Mouse (Mus musculus) testis, adult 2 months (tissue): ENCODE results near the gene Cnot6. TPM values are rescaled to one million over a fixed set of nuclear protein-coding genes. Genes with fewer than 3 reads are reported as not detected.

Experiments
- H3K27ac ChIP-seq: fragments of 200-500 bp; 2 replicates; pipeline ENCODE4 v1.5.1; 2012; ENCODE audit warnings: low read depth, low read length; ENCODE audit not compliant: control insufficient read depth, insufficient read depth
- H3K27me3 ChIP-seq: fragments of 200-500 bp; 2 replicates; pipeline ENCODE4 v1.6.1; 2012; ENCODE audit warnings: mild to moderate bottlenecking, low read length, moderate library complexity; ENCODE audit not compliant: control insufficient read depth, insufficient read depth
- H3K36me3 ChIP-seq: fragments of 200-500 bp; 2 replicates; pipeline ENCODE4 v1.6.1; 2012; ENCODE audit warnings: mild to moderate bottlenecking, low read length; ENCODE audit not compliant: control insufficient read depth, insufficient read depth
- H3K4me1 ChIP-seq: fragments of 200-500 bp; 2 replicates; pipeline ENCODE4 v1.6.1; 2012; ENCODE audit warnings: low read length; ENCODE audit not compliant: control insufficient read depth, insufficient read depth
- H3K4me3 ChIP-seq: fragments of 200-500 bp; 2 replicates; pipeline ENCODE4 v1.5.1; 2012; ENCODE audit warnings: low read depth, mild to moderate bottlenecking, low read length, moderate library complexity, mixed read lengths; ENCODE audit not compliant: control insufficient read depth
- CTCF ChIP-seq: fragments of 200-500 bp; IDR thresholded peaks from 2 replicates; pipeline ENCODE4 v1.5.1; 2012; ENCODE audit warnings: low read depth, mild to moderate bottlenecking, inconsistent platforms, low read length, moderate library complexity; ENCODE audit not compliant: control insufficient read depth, insufficient read depth, insufficient replicate concordance
- POLR2A ChIP-seq: fragments of 200-500 bp; IDR thresholded peaks from 2 replicates; pipeline ENCODE4 v1.6.1; 2012; ENCODE audit warnings: low read depth, mild to moderate bottlenecking, inconsistent platforms, low read length, moderate library complexity; ENCODE audit not compliant: control insufficient read depth
- polyA plus RNA-seq: library from polyadenylated mRNA; depleted of rRNA; stranded (reverse); fragments of >200 nt; gene quantifications from 2 replicates; pipeline ENCODE4 v1.2.3, GENCODE M21; 2012

Cnot6 gene
- polyA plus RNA-seq, 1 experiment: 18.1 TPM

- H3K36me3 ChIP-seq: no peaks in the 10 kb centered on the region
- H3K4me3 ChIP-seq: no peak overlapping the region
- no peak overlapping the region for H3K27ac ChIP-seq
- H3K27me3 ChIP-seq: no peaks in the 10 kb centered on the region
- no peaks in the 10 kb centered on the region; the same call in 1 of the 2 replicates for H3K4me1 ChIP-seq
- TF ChIP-seq CTCF (no peak), POLR2A (no peak)
Observed at GRCm38 (mm10) chr11:49696472-49696871, 16.1 kb downstream of the Cnot6 start.

- Histone ChIP-seq H3K4me1 (no peaks in the 10 kb centered on the region; the same call in 1 of the 2 replicates), H3K27ac (no peak overlapping the region), H3K4me3 (no peak overlapping the region), H3K27me3 (no peaks in the 10 kb centered on the region), H3K36me3 (no peaks in the 10 kb centered on the region)
- no peak for TF ChIP-seq POLR2A
- TF ChIP-seq CTCF: no peak
Observed at GRCm38 (mm10) chr11:49695695-49696094, 16.8 kb downstream of the Cnot6 start.

- TF ChIP-seq POLR2A: no peak
- TF ChIP-seq CTCF: no peak
Observed at GRCm38 (mm10) chr11:49695013-49695412, 17.5 kb downstream of the Cnot6 start.

GRCm38 (mm10) chr11:49684237-49684973 is 28.1 kb downstream of the Cnot6 start:
- no peaks in the 10 kb centered on the region for H3K27me3 ChIP-seq

More at GRCm38 (mm10) chr11:49695013-49695412, 17.5 kb downstream of the Cnot6 start:
- Histone ChIP-seq H3K27me3 (no peaks in the 10 kb centered on the region), H3K27ac (no peak overlapping the region), H3K36me3 (no peaks in the 10 kb centered on the region), H3K4me3 (no peak overlapping the region), H3K4me1 (no peaks in the 10 kb centered on the region; the same call in 1 of the 2 replicates)

GRCm38 (mm10) chr11:49673433-49673832 is 39.1 kb downstream of the Cnot6 start:
- no peaks in the 10 kb centered on the region for H3K4me1 ChIP-seq
- H3K27me3 ChIP-seq: no peaks in the 10 kb centered on the region
- no peak overlapping the region for H3K27ac ChIP-seq
- H3K4me3 ChIP-seq: no peak overlapping the region
- no peaks in the 10 kb centered on the region for H3K36me3 ChIP-seq
- TF ChIP-seq CTCF: no peak
- no peak for TF ChIP-seq POLR2A

More at GRCm38 (mm10) chr11:49684237-49684973, 28.1 kb downstream of the Cnot6 start:
- peaks cover 3% of the 10 kb centered on the region for H3K36me3 ChIP-seq
- H3K4me3 ChIP-seq: no peak overlapping the region
- H3K4me1 ChIP-seq: no peaks in the 10 kb centered on the region
- no peak overlapping the region for H3K27ac ChIP-seq
- TF ChIP-seq CTCF (no peak), POLR2A (no peak)

GRCm38 (mm10) chr11:49665462-49665861 is 47.1 kb downstream of the Cnot6 start:
- Histone ChIP-seq H3K36me3 (no peaks in the 10 kb centered on the region), H3K4me3 (no peak overlapping the region), H3K27me3 (no peaks in the 10 kb centered on the region), H3K4me1 (peaks cover 2% of the 10 kb centered on the region; the same call in 1 of the 2 replicates), H3K27ac (no peak overlapping the region)
- TF ChIP-seq CTCF (no peak), POLR2A (no peak)

GRCm38 (mm10) chr11:49664262-49665140 is 48.0 kb downstream of the Cnot6 start:
- H3K27me3 ChIP-seq: no peaks in the 10 kb centered on the region
- no peaks in the 10 kb centered on the region for H3K36me3 ChIP-seq
- H3K27ac ChIP-seq: no peak overlapping the region
- peaks cover 2% of the 10 kb centered on the region; the same call in 1 of the 2 replicates for H3K4me1 ChIP-seq
- TF ChIP-seq CTCF: no peak
- TF ChIP-seq POLR2A: no peak
- H3K4me3 ChIP-seq: no peak overlapping the region
